Comparison of ENCODE assay signal across 30 mouse cellular contexts in the genomic region with DNA sequence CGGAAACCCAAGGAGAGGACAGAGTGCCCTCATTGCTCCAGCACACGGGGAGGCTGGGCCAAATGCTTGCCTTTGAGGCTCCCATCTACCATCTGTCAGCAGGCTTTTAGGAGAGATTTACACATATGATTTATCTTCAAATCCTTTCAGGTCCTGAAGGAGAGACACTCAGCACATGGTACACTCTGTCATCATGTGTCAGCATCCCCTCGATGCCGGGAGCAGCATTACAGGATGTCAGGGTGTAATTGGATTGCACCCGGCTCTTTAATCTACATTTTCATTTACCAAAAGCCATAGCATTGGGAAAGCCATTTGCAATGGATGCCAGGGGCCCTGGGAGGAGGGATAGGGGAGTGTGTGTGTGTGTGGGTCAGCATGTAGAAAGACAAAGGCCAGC.
DNase-seq lines count a peak whose midpoint lies in the region; ATAC-seq lines count a peak whose summit lies in the region.
"Had no signal": no experiment of that assay in that cellular context is flagged by ENCODE, and none has a peak within 500 bp of the region (broad histone marks: within the 10 kb centered on the region; RNA-seq: fewer than 3 reads in every experiment).

No protein-coding gene starts in this region.

- H3K4me1 ChIP-seq in embryonic facial prominence, embryonic 14.5 days (ENCODE audit: control insufficient read depth, insufficient read depth, low read length) = no peaks in the 10 kb centered on the region
- no peaks in the 10 kb centered on the region for H3K4me1 ChIP-seq in embryonic facial prominence, embryonic 10.5 days
- no peaks in the 10 kb centered on the region for H3K4me1 ChIP-seq in midbrain, embryonic 13.5 days (replicated peaks)
- H3K4me1 ChIP-seq in midbrain, embryonic 10.5 days = no peaks in the 10 kb centered on the region
- no peaks in the 10 kb centered on the region for H3K4me1 ChIP-seq in hindbrain, embryonic 16.5 days (ENCODE audit: control insufficient read depth, insufficient read depth, low read depth, low read length)
- H3K4me1 ChIP-seq: forebrain, embryonic 13.5 days; heart, embryonic 12.5 days; limb, embryonic 12.5 days; liver, embryonic 15.5 days; midbrain, embryonic 12.5 days; neural tube, embryonic 12.5 days had no signal

- H3K9me3 ChIP-seq in embryonic facial prominence, embryonic 14.5 days (ENCODE audit: control insufficient read depth, low read length) = peaks cover 5% of the 10 kb centered on the region; the same call in 1 of the 2 replicates
- no peaks in the 10 kb centered on the region for H3K9me3 ChIP-seq in embryonic facial prominence, embryonic 10.5 days
- no peaks in the 10 kb centered on the region for H3K9me3 ChIP-seq in midbrain, embryonic 13.5 days
- H3K9me3 ChIP-seq in midbrain, embryonic 10.5 days (replicated peaks) = peaks cover 14% of the 10 kb centered on the region
- H3K9me3 ChIP-seq in hindbrain, embryonic 16.5 days (ENCODE audit: control insufficient read depth, low read length) = 0 out of 2 replicates have a peak, but pooled peaks cover 2% of the 10 kb centered on the region
- H3K9me3 ChIP-seq: limb, embryonic 12.5 days had no signal

- no peak overlapping the region for H3K27ac ChIP-seq in embryonic facial prominence, embryonic 14.5 days (replicated peaks; ENCODE audit: low read depth, low read length)
- no peak overlapping the region for H3K27ac ChIP-seq in embryonic facial prominence, embryonic 10.5 days (replicated peaks)
- 0 out of 2 replicates have a peak overlapping the region, but pooled peaks have one; percentile 10 for H3K27ac ChIP-seq in midbrain, embryonic 13.5 days
- no peak overlapping the region for H3K27ac ChIP-seq in midbrain, embryonic 10.5 days (replicated peaks)
- no peak overlapping the region for H3K27ac ChIP-seq in hindbrain, embryonic 16.5 days (ENCODE audit: low read depth, low read length)
- H3K27ac ChIP-seq: forebrain, embryonic 13.5 days; heart, adult 2 months; limb, embryonic 12.5 days; liver, embryonic 15.5 days; midbrain, embryonic 12.5 days; neural tube, embryonic 12.5 days had no signal

- H3K9ac ChIP-seq in embryonic facial prominence, embryonic 14.5 days (ENCODE audit: low read depth, low read length) = no peak overlapping the region
- no peak overlapping the region for H3K9ac ChIP-seq in midbrain, embryonic 13.5 days (replicated peaks)
- no peak overlapping the region for H3K9ac ChIP-seq in hindbrain, embryonic 16.5 days (ENCODE audit: low read depth, low read length)
- H3K9ac ChIP-seq: forebrain, embryonic 13.5 days; heart, embryonic 12.5 days; limb, embryonic 12.5 days; liver, embryonic 15.5 days; lung, embryonic 14.5 days; midbrain, embryonic 12.5 days; neural tube, embryonic 12.5 days had no signal

- no peak overlapping the region for H3K4me2 ChIP-seq in embryonic facial prominence, embryonic 14.5 days (ENCODE audit: low read depth, low read length)
- H3K4me2 ChIP-seq in midbrain, embryonic 13.5 days (replicated peaks) = no peak overlapping the region
- no peak overlapping the region for H3K4me2 ChIP-seq in hindbrain, embryonic 16.5 days (ENCODE audit: low read length)
- H3K4me2 ChIP-seq: forebrain, embryonic 13.5 days; heart, embryonic 12.5 days; limb, embryonic 12.5 days; liver, embryonic 15.5 days; lung, embryonic 14.5 days; midbrain, embryonic 12.5 days; neural tube, embryonic 12.5 days had no signal

- WGBS in embryonic facial prominence, embryonic 14.5 days = 76% methylated on average over 5 of the region's 5 CpGs
- 87% methylated on average over 5 of the region's 5 CpGs for WGBS in embryonic facial prominence, embryonic 10.5 days
- WGBS in midbrain, embryonic 13.5 days = 45% methylated on average over 5 of the region's 5 CpGs
- 81% methylated on average over 5 of the region's 5 CpGs for WGBS in midbrain, embryonic 10.5 days
- WGBS in hindbrain, embryonic 16.5 days = 46% methylated on average over 5 of the region's 5 CpGs

- DNase-seq in embryonic facial prominence, embryonic 14.5 days (ENCODE audit: low spot score) = peak; percentile 7
- DNase-seq in embryonic facial prominence, embryonic 10.5 days (ENCODE audit: low spot score) = no peak
- DNase-seq in midbrain, embryonic 10.5 days (ENCODE audit: low spot score) = no peak
- DNase-seq in retina, postnatal 7 days (ENCODE audit: low read depth, low spot score) = peak; percentile 9
- no peak for DNase-seq in left cerebral cortex, postnatal 25 days (ENCODE audit: low spot score in 2 of 2)
- DNase-seq: adrenal gland, postnatal 14 days; cerebellum, adult 11-12 months; cerebellum, adult 9-11 months; gastrocnemius, postnatal 36 days; heart, adult 2 months; heart, postnatal 4 days; kidney, adult 11 months; kidney, postnatal 14 days; layer of hippocampus, adult 9-11 months; lung, embryonic 14.5 days; lung, postnatal 14 days; right cerebral cortex, adult 18-20 months; spleen, adult 18-20 months; thymus, postnatal 14 days had no signal

- ATAC-seq in embryonic facial prominence, embryonic 14.5 days (ENCODE audit: low read depth) = no peak; the same call in 1 of the 2 replicates
- ATAC-seq in midbrain, embryonic 13.5 days = peak; percentile 55; the same call in 1 of the 2 replicates
- ATAC-seq in hindbrain, embryonic 16.5 days = peak; percentile 50; the same call in 1 of the 2 replicates
- ATAC-seq: forebrain, embryonic 13.5 days; inflammation-experienced regulatory T-cells, adult 6 months had no signal

- H3K4me3 ChIP-seq in embryonic facial prominence, embryonic 14.5 days (ENCODE audit: low read depth, low read length) = no peak overlapping the region
- no peak overlapping the region for H3K4me3 ChIP-seq in embryonic facial prominence, embryonic 10.5 days
- H3K4me3 ChIP-seq in midbrain, embryonic 13.5 days (replicated peaks) = no peak overlapping the region
- H3K4me3 ChIP-seq in midbrain, embryonic 10.5 days = no peak overlapping the region
- H3K4me3 ChIP-seq in hindbrain, embryonic 16.5 days (ENCODE audit: low read length) = no peak overlapping the region
- H3K4me3 ChIP-seq: forebrain, embryonic 13.5 days; heart, adult 2 months; heart, embryonic 12.5 days; limb, embryonic 12.5 days; liver, embryonic 15.5 days; midbrain, embryonic 12.5 days; myocyte; neural tube, embryonic 12.5 days had no signal

- no peaks in the 10 kb centered on the region for H3K27me3 ChIP-seq in embryonic facial prominence, embryonic 14.5 days (replicated peaks; ENCODE audit: control insufficient read depth, insufficient read depth, low read length)
- no peaks in the 10 kb centered on the region for H3K27me3 ChIP-seq in embryonic facial prominence, embryonic 10.5 days (replicated peaks; ENCODE audit: low read depth, poor library complexity, severe bottlenecking)
- H3K27me3 ChIP-seq in midbrain, embryonic 13.5 days = no peaks in the 10 kb centered on the region
- no peaks in the 10 kb centered on the region for H3K27me3 ChIP-seq in midbrain, embryonic 10.5 days (ENCODE audit: low read depth, poor library complexity, severe bottlenecking)
- H3K27me3 ChIP-seq in hindbrain, embryonic 16.5 days (replicated peaks; ENCODE audit: control insufficient read depth, insufficient read depth, low read length) = no peaks in the 10 kb centered on the region
- H3K27me3 ChIP-seq: forebrain, embryonic 13.5 days; heart, embryonic 12.5 days; limb, embryonic 12.5 days; liver, embryonic 15.5 days; midbrain, embryonic 12.5 days; neural tube, embryonic 12.5 days had no signal

- intact Hi-C loops in left cerebral cortex, postnatal 25 days (cut with DNase I) = no loop called here

- no peaks in the 10 kb centered on the region for H3K36me3 ChIP-seq in embryonic facial prominence, embryonic 14.5 days (ENCODE audit: control insufficient read depth, insufficient read depth, low read length)
- no peaks in the 10 kb centered on the region for H3K36me3 ChIP-seq in embryonic facial prominence, embryonic 10.5 days (replicated peaks)
- H3K36me3 ChIP-seq in midbrain, embryonic 13.5 days = no peaks in the 10 kb centered on the region
- H3K36me3 ChIP-seq in midbrain, embryonic 10.5 days = no peaks in the 10 kb centered on the region
- no peaks in the 10 kb centered on the region for H3K36me3 ChIP-seq in hindbrain, embryonic 16.5 days (ENCODE audit: control insufficient read depth, insufficient read depth, low read length)
- H3K36me3 ChIP-seq: G1E; heart, embryonic 12.5 days; limb, embryonic 12.5 days; liver, embryonic 15.5 days; midbrain, embryonic 12.5 days; neural tube, embryonic 12.5 days had no signal

Comparison
In these comparisons a context has a peak if more than half of its experiments do, and no peak if none do; other contexts are left out.
1. DNase-seq: peak in embryonic facial prominence, embryonic 14.5 days (single experiment) and retina, postnatal 7 days (single experiment); none in embryonic facial prominence, embryonic 10.5 days (single experiment), midbrain, embryonic 10.5 days (single experiment) and left cerebral cortex, postnatal 25 days (0 of 2).